In genomic region chr10:78457495-78458347, GRCm38 (mm10) we compare ENCODE assay signal across 8 mouse cellular contexts. TPM values are rescaled to one million over a fixed set of nuclear protein-coding genes. Genes with fewer than 3 reads are reported as not detected.
DNase-seq lines count a peak whose midpoint lies in the region; ATAC-seq and TF ChIP-seq lines count a peak whose summit lies in the region.

No protein-coding gene starts in this region.

- peak; percentile 69 for DNase-seq in 416B (ENCODE audit: low read depth)
- DNase-seq in Muller cell, postnatal 12 days (ENCODE audit: inconsistent ontology term), result peak; percentile 32
- DNase-seq in heart, postnatal 0 days (ENCODE audit: low spot score), result no peak
- peak; percentile 73 to 82 for DNase-seq in kidney, postnatal 25 days
- peak; percentile 77 to 81 for DNase-seq in lung, postnatal 4 days
- DNase-seq in spleen, postnatal 4 days (ENCODE audit: low spot score in 2 of 2), result peak; percentile 68 to 81
- no peak for DNase-seq in layer of hippocampus, adult 9-11 months

- peak overlapping the region; percentile 26; the same call in 1 of the 2 replicates for H3K27ac ChIP-seq in heart, postnatal 0 days (ENCODE audit: low read depth)

- TF ChIP-seq EP300 in heart, postnatal 0 days (IDR thresholded peaks at IDR 0.05; ENCODE audit: low read depth), result no peak

- TF ChIP-seq CTCF in heart, postnatal 0 days (IDR thresholded peaks at IDR 0.05; ENCODE audit: low read depth), result no peak

- WGBS in heart, postnatal 0 days, result 32% methylated on average over 10 of the region's 10 CpGs

- peak overlapping the region; percentile 31 for H3K4me3 ChIP-seq in erythroblast, embryonic 14.5 days (replicated peaks)
- no peak overlapping the region for H3K4me3 ChIP-seq in heart, postnatal 0 days (ENCODE audit: low read depth, low read length)

- H3K9me3 ChIP-seq in erythroblast, embryonic 14.5 days (ENCODE audit: control insufficient read depth, low read length), result no peaks in the 10 kb centered on the region
- H3K9me3 ChIP-seq in heart, postnatal 0 days (replicated peaks; ENCODE audit: control insufficient read depth, low read length), result no peaks in the 10 kb centered on the region

- no peaks in the 10 kb centered on the region; the same call in 1 of the 2 replicates for H3K36me3 ChIP-seq in erythroblast, embryonic 14.5 days (ENCODE audit: control insufficient read depth)
- no peaks in the 10 kb centered on the region for H3K36me3 ChIP-seq in heart, postnatal 0 days (replicated peaks; ENCODE audit: control insufficient read depth, insufficient read depth, low read length)

- no peak overlapping the region for H3K9ac ChIP-seq in heart, postnatal 0 days (replicated peaks; ENCODE audit: low read depth, low read length)

- peaks cover 14% of the 10 kb centered on the region for H3K4me1 ChIP-seq in erythroblast, embryonic 14.5 days (ENCODE audit: control insufficient read depth)
- 0 out of 2 replicates have a peak, but pooled peaks cover 4% of the 10 kb centered on the region for H3K4me1 ChIP-seq in heart, postnatal 0 days (ENCODE audit: control insufficient read depth, insufficient read depth)

- H3K4me2 ChIP-seq in heart, postnatal 0 days (ENCODE audit: low read depth, low read length), result 0 out of 2 replicates have a peak overlapping the region, but pooled peaks have one; percentile 10

- H3K27me3 ChIP-seq in erythroblast, embryonic 14.5 days (ENCODE audit: control insufficient read depth), result no peaks in the 10 kb centered on the region
- no peaks in the 10 kb centered on the region for H3K27me3 ChIP-seq in heart, postnatal 0 days (ENCODE audit: control insufficient read depth, insufficient read depth, low read length)

- peak; percentile 57; the same call in 1 of the 2 replicates for ATAC-seq in heart, postnatal 0 days (ENCODE audit: insufficient read depth, low read depth)

RNA-seq across cellular contexts. Expression of gene Pdxk, which starts 7.1 kb away (rescaled TPM):
- polyA plus RNA-seq in erythroblast, embryonic 14.5 days (2012), result 0.14 TPM in 2 replicates
- 3.7 and 4.5 TPM in 2 replicates for total RNA-seq in heart, postnatal 0 days (2014; rRNA removed; ENCODE audit: low replicate concordance)
- polyA plus RNA-seq in heart, postnatal 0 days (2015; fragmentation: Nextera tagmentation; extraction: Ambion mirVana), result 3.8 and 4.6 TPM in 2 replicates

RNA-seq across cellular contexts. Expression of gene Cstb, which starts 32.3 kb away (rescaled TPM):
- polyA plus RNA-seq in erythroblast, embryonic 14.5 days (2012), result 0.46 and 1.3 TPM in 2 replicates
- 21.8 and 99.5 TPM in 2 replicates for total RNA-seq in heart, postnatal 0 days (2014; rRNA removed; ENCODE audit: low replicate concordance)
- polyA plus RNA-seq in heart, postnatal 0 days (2015; fragmentation: Nextera tagmentation; extraction: Ambion mirVana), result 149 and 153 TPM in 2 replicates

RNA-seq across cellular contexts. Expression of gene Rrp1, which starts 44.9 kb away (rescaled TPM):
- 15.4 and 18.2 TPM in 2 replicates for polyA plus RNA-seq in erythroblast, embryonic 14.5 days (2012)
- 86.6 and 119 TPM in 2 replicates for total RNA-seq in heart, postnatal 0 days (2014; rRNA removed; ENCODE audit: low replicate concordance)
- 169 and 177 TPM in 2 replicates for polyA plus RNA-seq in heart, postnatal 0 days (2015; fragmentation: Nextera tagmentation; extraction: Ambion mirVana)

RNA-seq across cellular contexts. Expression of gene Olfr1358, which starts 59.5 kb away (rescaled TPM):
- polyA plus RNA-seq in erythroblast, embryonic 14.5 days (2012), result not detected in 2 replicates
- not detected in 2 replicates for total RNA-seq in heart, postnatal 0 days (2014; rRNA removed; ENCODE audit: low replicate concordance)
- not detected in 2 replicates for polyA plus RNA-seq in heart, postnatal 0 days (2015; fragmentation: Nextera tagmentation; extraction: Ambion mirVana)

Comparison
In these comparisons a context has a peak if more than half of its experiments do, and no peak if none do; other contexts are left out.
1. DNase-seq: peak in 416B (single experiment), Muller cell, postnatal 12 days (single experiment), kidney, postnatal 25 days (2 of 2), lung, postnatal 4 days (2 of 2) and spleen, postnatal 4 days (2 of 2); none in heart, postnatal 0 days (single experiment) and layer of hippocampus, adult 9-11 months (single experiment).
2. RNA of gene Cstb, which starts 32.3 kb away (polyA plus RNA-seq): 149 to 153 TPM in heart, postnatal 0 days; 0.46 to 1.3 TPM in erythroblast, embryonic 14.5 days; every median in the first group is over 10 times any median in the second.